Mouse (Mus musculus) intestine, embryonic 16.5 days (tissue): Measurements from ENCODE around the gene Ocel1. TPM values are rescaled to one million over a fixed set of nuclear protein-coding genes. Genes with fewer than 3 reads are reported as not detected.

Source experiments
- ATAC-seq: fragments of 200-750 bp; cut with Nextera tagmentation; 2 replicates; pipeline ENCODE4 v1.8.0; 2017; ENCODE audit warnings: moderate TSS enrichment, moderate library complexity
- H3K27ac ChIP-seq: fragments of 300-500 bp; sonication (generic); 2 replicates; pipeline ENCODE4 v1.5.1; 2014; ENCODE audit warnings: mild to moderate bottlenecking, low read length
- H3K27me3 ChIP-seq: fragments of 300-500 bp; sonication (generic); replicated peaks from 2 replicates; pipeline ENCODE4 v1.6.1; 2014; ENCODE audit warnings: low read length, control low read depth, mixed read lengths; ENCODE audit not compliant: control insufficient read depth, insufficient read depth
- H3K36me3 ChIP-seq: fragments of 300-500 bp; sonication (generic); 2 replicates; pipeline ENCODE4 v1.6.1; 2014; ENCODE audit warnings: low read length, control low read depth; ENCODE audit not compliant: control insufficient read depth, insufficient read depth
- H3K4me1 ChIP-seq: fragments of 300-500 bp; sonication (generic); 2 replicates; pipeline ENCODE4 v1.6.1; 2014; ENCODE audit warnings: low read length, control low read depth, mixed read lengths; ENCODE audit not compliant: control insufficient read depth, insufficient read depth
- H3K4me2 ChIP-seq: fragments of 300-500 bp; sonication (generic); 2 replicates; pipeline ENCODE4 v1.6.1; 2014; ENCODE audit warnings: low read depth, low read length, control low read depth
- H3K4me3 ChIP-seq: fragments of 300-500 bp; sonication (generic); 2 replicates; pipeline ENCODE4 v1.5.1; 2014; ENCODE audit warnings: mild to moderate bottlenecking, low read length
- H3K9ac ChIP-seq: fragments of 300-500 bp; sonication (generic); 2 replicates; pipeline ENCODE4 v1.6.1; 2014; ENCODE audit warnings: low read depth, low read length
- H3K9me3 ChIP-seq: fragments of 300-500 bp; sonication (generic); 2 replicates; pipeline ENCODE4 v1.6.1; 2016; ENCODE audit warnings: low read length, control low read depth; ENCODE audit not compliant: control insufficient read depth
- WGBS: fragments of 180-500 bp; shearing (Covaris S2); extraction: QIAGEN DNeasy Blood & Tissue Kit; methylation state at CpG from one replicate; pipeline ENCODE4 v1.1.7; 2014; 5-methylcytosine and 5-hydroxymethylcytosine counted together
- polyA plus RNA-seq: library from polyadenylated mRNA; unstranded; fragments of >200 nt; fragmentation: Nextera tagmentation; extraction: Ambion mirVana; gene quantifications from 2 replicates; pipeline ENCODE4 v1.2.1, GENCODE M21; 2015

The Ocel1 gene
- polyA plus RNA-seq, 1 experiment from 2014 or later: 6.3 TPM

GRCm38 (mm10) chr8:71375581-71376422 lies 4.7 kb downstream of the Ocel1 start:
- Histone ChIP-seq H3K4me1 (peaks cover 54% of the 10 kb centered on the region), H3K27ac (peak overlapping the region; percentile 74), H3K4me3 (peak overlapping the region; percentile 29), H3K9ac (peak overlapping the region; percentile 53), H3K4me2 (peak overlapping the region; percentile 55), H3K9me3 (no peaks in the 10 kb centered on the region), H3K27me3 (no peaks in the 10 kb centered on the region), H3K36me3 (peaks cover 32% of the 10 kb centered on the region)
- WGBS: 11% methylated on average over 74 of the region's 74 CpGs
- ATAC-seq: peak; percentile 34

GRCm38 (mm10) chr8:71376423-71377030 lies 5.4 kb downstream of the Ocel1 start:
- Histone ChIP-seq H3K4me2 (peak overlapping the region; percentile 55; the same call in 1 of the 2 replicates), H3K27ac (no peak overlapping the region), H3K9ac (peak overlapping the region; percentile 53; the same call in 1 of the 2 replicates), H3K4me3 (no peak overlapping the region; the same call in 1 of the 2 replicates), H3K9me3 (no peaks in the 10 kb centered on the region), H3K27me3 (no peaks in the 10 kb centered on the region), H3K4me1 (peaks cover 53% of the 10 kb centered on the region), H3K36me3 (peaks cover 32% of the 10 kb centered on the region)
- 53% methylated on average over 8 of the region's 8 CpGs for WGBS
- ATAC-seq: no peak

GRCm38 (mm10) chr8:71379008-71379407 lies 7.9 kb downstream of the Ocel1 start:
- H3K9ac ChIP-seq: peak overlapping the region; percentile 91
- H3K4me1 ChIP-seq: peaks cover 70% of the 10 kb centered on the region
- peak overlapping the region; percentile 92 for H3K4me2 ChIP-seq
- H3K27ac ChIP-seq: no peak overlapping the region
- no peaks in the 10 kb centered on the region for H3K9me3 ChIP-seq
- peaks cover 29% of the 10 kb centered on the region for H3K36me3 ChIP-seq
- no peaks in the 10 kb centered on the region for H3K27me3 ChIP-seq
- H3K4me3 ChIP-seq: peak overlapping the region; percentile 72
- ATAC-seq: no peak
- 77% methylated on average over 4 of the region's 4 CpGs for WGBS

- 53% methylated on average over 3 of the region's 3 CpGs for WGBS
Measured at GRCm38 (mm10) chr8:71379512-71380075, 8.5 kb downstream of the Ocel1 start.

GRCm38 (mm10) chr8:71380178-71381171 lies 9.4 kb downstream of the Ocel1 start:
- H3K4me1 ChIP-seq: peaks cover 65% of the 10 kb centered on the region

More at GRCm38 (mm10) chr8:71379512-71380075, 8.5 kb downstream of the Ocel1 start:
- Histone ChIP-seq H3K27me3 (no peaks in the 10 kb centered on the region), H3K27ac (peak overlapping the region; percentile 98), H3K4me1 (peaks cover 71% of the 10 kb centered on the region), H3K9ac (peak overlapping the region; percentile 91), H3K9me3 (no peaks in the 10 kb centered on the region), H3K4me2 (peak overlapping the region; percentile 92), H3K36me3 (peaks cover 23% of the 10 kb centered on the region), H3K4me3 (peak overlapping the region; percentile 72)
- no peak for ATAC-seq

GRCm38 (mm10) chr8:71381421-71381970 lies 10.4 kb downstream of the Ocel1 start, which contains the start of gene Nr2f6:
TSS of gene Nr2f6 (minus strand) at chr8:71381960.
- under 1% methylated on average over 83 of the region's 89 CpGs for WGBS
- peak; percentile 21 for ATAC-seq
- Histone ChIP-seq H3K4me1 (peaks cover 54% of the 10 kb centered on the region), H3K27me3 (no peaks in the 10 kb centered on the region), H3K9ac (peak within 1 kb of the TSS; percentile 91), H3K27ac (peak within 1 kb of the TSS; percentile 99), H3K36me3 (peaks cover 19% of the 10 kb centered on the region), H3K4me2 (peak within 1 kb of the TSS; percentile 92), H3K9me3 (no peaks in the 10 kb centered on the region), H3K4me3 (peak within 1 kb of the TSS; percentile 72)

More at GRCm38 (mm10) chr8:71380178-71381171, 9.4 kb downstream of the Ocel1 start:
- no peak for ATAC-seq
- Histone ChIP-seq H3K27me3 (no peaks in the 10 kb centered on the region), H3K4me2 (peak overlapping the region; percentile 92), H3K9me3 (no peaks in the 10 kb centered on the region), H3K36me3 (peaks cover 19% of the 10 kb centered on the region), H3K4me3 (peak overlapping the region; percentile 72), H3K27ac (peak overlapping the region; percentile 98), H3K9ac (peak overlapping the region; percentile 91)
- 1% methylated on average over 72 of the region's 72 CpGs for WGBS

- peak overlapping the region; percentile 72 for H3K4me3 ChIP-seq
- peak overlapping the region; percentile 91 for H3K9ac ChIP-seq
- H3K9me3 ChIP-seq: no peaks in the 10 kb centered on the region
- ATAC-seq: peak; percentile 89
- under 1% methylated on average over 64 of the region's 80 CpGs for WGBS
- H3K27ac ChIP-seq: peak overlapping the region; percentile 99
- peak overlapping the region; percentile 80 for H3K4me2 ChIP-seq
- peaks cover 16% of the 10 kb centered on the region for H3K36me3 ChIP-seq
- H3K4me1 ChIP-seq: peaks cover 47% of the 10 kb centered on the region
- no peaks in the 10 kb centered on the region for H3K27me3 ChIP-seq
Measured at GRCm38 (mm10) chr8:71381971-71382961, 11.2 kb downstream of the Ocel1 start.
